Mouse (Mus musculus): ENCODE measurements around the gene Ccdc28b. TPM values are rescaled to one million over a fixed set of nuclear protein-coding genes. Genes with fewer than 3 reads are reported as not detected.
A peak's percentile ranks its signal among the peaks of the same experiment; 100 is the strongest.

The Ccdc28b gene
- total RNA-seq (2021), result 10 to 100 TPM; 66.5 to 67.5 TPM

GRCm38 (mm10) chr4:129623681-129624091 is at the start of gene Ccdc28b:
Gene Ccdc28b, minus strand, starts transcription at chr4:129623947.
- intact Hi-C loops (cut with DNase I), result no loop called here
- peak; percentile 67 to 84 for DNase-seq (ENCODE audit: low spot score in 2 of 2)

- intact Hi-C loops (cut with DNase I), result loop anchor here (1.0 kb wide), 1 partner anchor 23 kb away; the partner anchor contains the start of gene Tmem39b
- DNase-seq (ENCODE audit: low spot score in 2 of 2), result no peak
Observed at GRCm38 (mm10) chr4:129672878-129673449, 49.2 kb upstream of the Ccdc28b start.

GRCm38 (mm10) chr4:129672083-129672877 is 48.5 kb upstream of the Ccdc28b start, which contains the start of gene Kpna6:
Gene Kpna6, minus strand, starts transcription at chr4:129672767.
- intact Hi-C loops (cut with DNase I), result loop anchor here (1.0 kb wide), 1 partner anchor 24 kb away; the partner anchor contains the start of gene Tmem39b
- peak; percentile 93 for DNase-seq (ENCODE audit: low spot score in 2 of 2)

- intact Hi-C loops (cut with DNase I), result loop anchor here (1.0 kb wide), 1 partner anchor 25 kb away; the partner anchor contains the start of gene Tmem39b
- peak; percentile 37 to 53 for DNase-seq (ENCODE audit: low spot score in 2 of 2)
Observed at GRCm38 (mm10) chr4:129671491-129672082, 47.8 kb upstream of the Ccdc28b start.

GRCm38 (mm10) chr4:129662255-129662813 is 38.6 kb upstream of the Ccdc28b start:
- intact Hi-C loops (cut with DNase I), result no loop called here
- DNase-seq (ENCODE audit: low spot score in 2 of 2), result no peak

- DNase-seq (ENCODE audit: low spot score in 2 of 2), result no peak
Observed at GRCm38 (mm10) chr4:129661584-129661983, 37.8 kb upstream of the Ccdc28b start.

GRCm38 (mm10) chr4:129654770-129655169 is 31.0 kb upstream of the Ccdc28b start:
- intact Hi-C loops (cut with DNase I), result no loop called here
- peak in 1 of 2 experiments; percentile 60 for DNase-seq (ENCODE audit: low spot score in 2 of 2)

More at GRCm38 (mm10) chr4:129661584-129661983, 37.8 kb upstream of the Ccdc28b start:
- intact Hi-C loops (cut with DNase I), result no loop called here

- intact Hi-C loops (cut with DNase I), result no loop called here
- DNase-seq (ENCODE audit: low spot score in 2 of 2), result no peak
Observed at GRCm38 (mm10) chr4:129650359-129650758, 26.6 kb upstream of the Ccdc28b start.

GRCm38 (mm10) chr4:129648656-129649055 is 24.9 kb upstream of the Ccdc28b start:
- intact Hi-C loops (cut with DNase I), result no loop called here
- DNase-seq (ENCODE audit: low spot score in 2 of 2), result no peak

- intact Hi-C loops (cut with DNase I), result no loop called here
Observed at GRCm38 (mm10) chr4:129645204-129645603, 21.5 kb upstream of the Ccdc28b start.

GRCm38 (mm10) chr4:129641756-129642155 is 18.0 kb upstream of the Ccdc28b start:
- intact Hi-C loops (cut with DNase I), result loop anchor here (2.0 kb wide), 1 partner anchor 15 kb away; no protein-coding TSS in a partner anchor
- DNase-seq (ENCODE audit: low spot score in 2 of 2), result no peak

More at GRCm38 (mm10) chr4:129645204-129645603, 21.5 kb upstream of the Ccdc28b start:
- peak in 1 of 2 experiments; percentile 59 for DNase-seq (ENCODE audit: low spot score in 2 of 2)

GRCm38 (mm10) chr4:129640638-129641467 is 17.1 kb upstream of the Ccdc28b start, which contains the start of gene Txlna:
Gene Txlna, minus strand, starts transcription at chr4:129641065.
- intact Hi-C loops (cut with DNase I), result loop anchor here (2.0 kb wide), 1 partner anchor 14 kb away; no protein-coding TSS in a partner anchor
- DNase-seq (ENCODE audit: low spot score in 2 of 2), result peak; percentile 97 to 99

- DNase-seq (ENCODE audit: low spot score in 2 of 2), result no peak
- intact Hi-C loops (cut with DNase I), result loop anchor here (2.0 kb wide), 1 partner anchor 13 kb away; no protein-coding TSS in a partner anchor
Observed at GRCm38 (mm10) chr4:129640101-129640637, 16.4 kb upstream of the Ccdc28b start.

GRCm38 (mm10) chr4:129639221-129639620 is 15.5 kb upstream of the Ccdc28b start:
- intact Hi-C loops (cut with DNase I), result no loop called here
- no peak for DNase-seq (ENCODE audit: low spot score in 2 of 2)

GRCm38 (mm10) chr4:129633852-129634251 is 10.1 kb upstream of the Ccdc28b start:
- intact Hi-C loops (cut with DNase I), result no loop called here
- DNase-seq (ENCODE audit: low spot score in 2 of 2), result no peak

- no peak for DNase-seq (ENCODE audit: low spot score in 2 of 2)
- intact Hi-C loops (cut with DNase I), result no loop called here
Observed at GRCm38 (mm10) chr4:129631867-129632266, 8.1 kb upstream of the Ccdc28b start.

GRCm38 (mm10) chr4:129630944-129631343 is 7.2 kb upstream of the Ccdc28b start:
- no peak for DNase-seq (ENCODE audit: low spot score in 2 of 2)
- intact Hi-C loops (cut with DNase I), result no loop called here

- no peak for DNase-seq (ENCODE audit: low spot score in 2 of 2)
- intact Hi-C loops (cut with DNase I), result loop anchor here (2.0 kb wide), 1 partner anchor 15 kb away; the partner anchor contains the start of gene Txlna
Observed at GRCm38 (mm10) chr4:129626035-129626434, 2.3 kb upstream of the Ccdc28b start.
